Mouse (Mus musculus) limb, embryonic 14.5 days (tissue): ENCODE results near the gene Fam213b. TPM values are rescaled to one million over a fixed set of nuclear protein-coding genes. Genes with fewer than 3 reads are reported as not detected.

Source experiments
- ATAC-seq: fragments of 200-750 bp; cut with Nextera tagmentation; 2 replicates; pipeline ENCODE4 v1.8.0; 2017; ENCODE audit warnings: low read depth, moderate number of reproducible peaks, moderate TSS enrichment; ENCODE audit not compliant: low FRiP score
- DNase-seq: peaks from one replicate; pipeline ENCODE4 v3.0.0-alpha.2; 2015; ENCODE audit warnings: low spot score
- H3K27ac ChIP-seq: fragments of 300-500 bp; sonication (generic); replicated peaks from 2 replicates; pipeline ENCODE4 v1.5.1; 2014; ENCODE audit warnings: low read depth, mild to moderate bottlenecking, low read length, moderate library complexity, mixed read lengths
- H3K27me3 ChIP-seq: fragments of 300-500 bp; sonication (generic); 2 replicates; pipeline ENCODE4 v1.6.1; 2014; ENCODE audit warnings: low read length, mixed read lengths; ENCODE audit not compliant: control insufficient read depth, insufficient read depth
- H3K36me3 ChIP-seq: fragments of 300-500 bp; sonication (generic); 2 replicates; pipeline ENCODE4 v1.6.1; 2014; ENCODE audit warnings: mild to moderate bottlenecking, low read length, moderate library complexity, mixed read lengths; ENCODE audit not compliant: control insufficient read depth, insufficient read depth
- H3K4me1 ChIP-seq: fragments of 300-500 bp; sonication (generic); 2 replicates; pipeline ENCODE4 v1.6.1; 2014; ENCODE audit warnings: antibody characterized with exemption, low read length, mixed read lengths; ENCODE audit not compliant: control insufficient read depth, insufficient read depth
- H3K4me2 ChIP-seq: fragments of 300-500 bp; sonication (generic); replicated peaks from 2 replicates; pipeline ENCODE4 v1.6.1; 2014; ENCODE audit warnings: low read depth, mild to moderate bottlenecking, low read length, moderate library complexity; ENCODE audit not compliant: severe bottlenecking
- H3K4me3 ChIP-seq: fragments of 300-500 bp; sonication (generic); replicated peaks from 2 replicates; pipeline ENCODE4 v1.5.1; 2014; ENCODE audit warnings: low read length
- H3K9ac ChIP-seq: fragments of 300-500 bp; sonication (generic); 2 replicates; pipeline ENCODE4 v1.6.1; 2014; ENCODE audit warnings: mild to moderate bottlenecking, low read depth, low read length, moderate library complexity; ENCODE audit not compliant: severe bottlenecking
- H3K9me3 ChIP-seq: fragments of 300-500 bp; sonication (generic); 2 replicates; pipeline ENCODE4 v1.6.1; 2016; ENCODE audit warnings: low read length; ENCODE audit not compliant: control insufficient read depth
- POLR2A ChIP-seq: fragments of 200-500 bp; IDR thresholded peaks from 2 replicates; pipeline ENCODE4 v1.8.0; 2012; ENCODE audit warnings: inconsistent platforms, mild to moderate bottlenecking, moderate library complexity, borderline replicate concordance; ENCODE audit not compliant: insufficient read depth, insufficient read length; ENCODE audit errors: extremely low read depth
- WGBS: fragments of 180-500 bp; shearing (Covaris S2); extraction: QIAGEN DNeasy Blood & Tissue Kit; methylation state at CpG from one replicate; pipeline ENCODE4 v1.1.7; 2014; 5-methylcytosine and 5-hydroxymethylcytosine counted together
- polyA plus RNA-seq, 2 experiments: library from polyadenylated mRNA; depleted of rRNA in 1 of 2; stranded (reverse) in 1 of 2; unstranded in 1 of 2; fragments of >200 nt; fragmentation: Nextera tagmentation in 1 of 2; extraction: Ambion mirVana in 1 of 2; gene quantifications; 2 replicates each; pipeline versions ENCODE4 v1.2.1 to v1.2.3; 2012 to 2014

The Fam213b gene
- polyA plus RNA-seq, 2 experiments, result 33.6 to 51.8 TPM

GRCm38 (mm10) chr4:154928395-154929087 lies 29.6 kb upstream of the Fam213b start, which contains the start of gene Tnfrsf14:
Gene Tnfrsf14, minus strand, starts transcription at chr4:154928563.
- Histone ChIP-seq H3K9me3 (no peaks in the 10 kb centered on the region), H3K4me1 (peaks cover 15% of the 10 kb centered on the region), H3K9ac (peak within 1 kb of the TSS; percentile 17), H3K4me3 (0 out of 2 replicates have a peak within 1 kb of the TSS, but pooled peaks have one; percentile 8), H3K36me3 (no peaks in the 10 kb centered on the region), H3K27me3 (no peaks in the 10 kb centered on the region), H3K4me2 (peak within 1 kb of the TSS; percentile 34), H3K27ac (peak within 1 kb of the TSS; percentile 59; the same call in 1 of the 2 replicates)
- ATAC-seq (no peak), DNase-seq (peak; percentile 2)
- TF ChIP-seq POLR2A, result no peak
- 43% methylated on average over 12 of the region's 12 CpGs for WGBS

- ATAC-seq (0 out of 2 replicates have a peak, but pooled peaks have one; percentile 37), DNase-seq (peak; percentile 22)
- Histone ChIP-seq H3K4me2 (peak overlapping the region; percentile 34), H3K36me3 (no peaks in the 10 kb centered on the region), H3K9me3 (no peaks in the 10 kb centered on the region), H3K9ac (peak overlapping the region; percentile 17; the same call in 1 of the 2 replicates), H3K4me3 (0 out of 2 replicates have a peak overlapping the region, but pooled peaks have one; percentile 8), H3K27me3 (no peaks in the 10 kb centered on the region), H3K27ac (peak overlapping the region; percentile 59; the same call in 1 of the 2 replicates), H3K4me1 (peaks cover 15% of the 10 kb centered on the region)
- no peak for TF ChIP-seq POLR2A
- WGBS, result 16% methylated on average over 5 of the region's 5 CpGs
These were observed 29.0 kb upstream of the Fam213b start for GRCm38 (mm10) chr4:154927899-154928337.

GRCm38 (mm10) chr4:154926969-154927898 lies 28.3 kb upstream of the Fam213b start:
- no peaks in the 10 kb centered on the region for H3K9me3 ChIP-seq
- H3K9ac ChIP-seq, result peak overlapping the region; percentile 17
- H3K4me2 ChIP-seq, result peak overlapping the region; percentile 34
- 0 out of 2 replicates have a peak overlapping the region, but pooled peaks have one; percentile 8 for H3K4me3 ChIP-seq
- DNase-seq (peak; percentile 2), ATAC-seq (no peak)
- H3K27ac ChIP-seq, result peak overlapping the region; percentile 59; the same call in 1 of the 2 replicates
- H3K4me1 ChIP-seq, result peaks cover 15% of the 10 kb centered on the region
- no peaks in the 10 kb centered on the region for H3K36me3 ChIP-seq
- 37% methylated on average over 9 of the region's 9 CpGs for WGBS
- no peak for TF ChIP-seq POLR2A
- no peaks in the 10 kb centered on the region for H3K27me3 ChIP-seq

- ATAC-seq (no peak), DNase-seq (no peak)
- WGBS, result 61% methylated on average over 4 of the region's 4 CpGs
- Histone ChIP-seq H3K4me3 (no peak overlapping the region), H3K9ac (no peak overlapping the region), H3K4me1 (peaks cover 15% of the 10 kb centered on the region), H3K36me3 (no peaks in the 10 kb centered on the region), H3K9me3 (no peaks in the 10 kb centered on the region), H3K27me3 (no peaks in the 10 kb centered on the region), H3K4me2 (no peak overlapping the region), H3K27ac (no peak overlapping the region)
- TF ChIP-seq POLR2A, result no peak
These were observed 26.5 kb upstream of the Fam213b start for GRCm38 (mm10) chr4:154925413-154925812.

GRCm38 (mm10) chr4:154922931-154923330 lies 24.0 kb upstream of the Fam213b start:
- 86% methylated on average over 5 of the region's 5 CpGs for WGBS
- H3K9ac ChIP-seq, result no peak overlapping the region
- H3K27ac ChIP-seq, result no peak overlapping the region
- no peak overlapping the region for H3K4me2 ChIP-seq
- no peak for DNase-seq
- no peaks in the 10 kb centered on the region for H3K36me3 ChIP-seq
- ATAC-seq, result no peak
- H3K4me3 ChIP-seq, result no peak overlapping the region
- H3K9me3 ChIP-seq, result no peaks in the 10 kb centered on the region
- peaks cover 12% of the 10 kb centered on the region for H3K4me1 ChIP-seq
- no peaks in the 10 kb centered on the region for H3K27me3 ChIP-seq
- TF ChIP-seq POLR2A, result no peak
